Mouse (Mus musculus) left cerebral cortex, adult 9 months (tissue): ENCODE data around the gene Olfr317.
"Not testable (repeated sequence)": the region's sequence is repeated elsewhere in the genome, so short reads cannot be mapped to it uniquely, and the experiment has no call there.

ENCODE experiments used
- DNase-seq, 2 experiments: peaks; one replicate each; pipeline ENCODE4 v3.0.0; 2022; ENCODE audit warnings: low spot score in 2 of 2

Gene Olfr317

GRCm38 (mm10) chr11:58738792-58739262, at the start of gene Olfr317:
Gene Olfr317, minus strand, starts transcription at chr11:58739212.
- DNase-seq = no peak

GRCm38 (mm10) chr11:58788346-58788745, 49.3 kb upstream of the Olfr317 start:
- no peak for DNase-seq

GRCm38 (mm10) chr11:58787651-58788050, 48.6 kb upstream of the Olfr317 start:
- no peak for DNase-seq

GRCm38 (mm10) chr11:58784182-58784581, 45.2 kb upstream of the Olfr317 start:
- DNase-seq = no peak

- no peak for DNase-seq
These were observed 43.6 kb upstream of the Olfr317 start, which contains the start of gene Olfr314 for GRCm38 (mm10) chr11:58782480-58783089. Gene Olfr314, plus strand, starts transcription at chr11:58782952.

GRCm38 (mm10) chr11:58772888-58773287, 33.9 kb upstream of the Olfr317 start, which contains the start of gene Olfr315:
Gene Olfr315, plus strand, starts transcription at chr11:58773188.
- DNase-seq = no peak

- no peak for DNase-seq
These were observed 13.4 kb upstream of the Olfr317 start, which contains the start of gene Olfr316 for GRCm38 (mm10) chr11:58752434-58752833. Gene Olfr316, plus strand, starts transcription at chr11:58752734.

- DNase-seq = peak; percentile 32 to 72
These were observed 12.1 kb upstream of the Olfr317 start for GRCm38 (mm10) chr11:58751096-58751495.

- peak in 1 of 2 experiments; percentile 26 for DNase-seq
These were observed 5.6 kb downstream of the Olfr317 start for GRCm38 (mm10) chr11:58733372-58733771.

GRCm38 (mm10) chr11:58727896-58728650, 10.9 kb downstream of the Olfr317 start:
- DNase-seq = not testable (repeated sequence)

GRCm38 (mm10) chr11:58723914-58724313, 15.1 kb downstream of the Olfr317 start, which contains the start of gene Olfr318:
Gene Olfr318, minus strand, starts transcription at chr11:58724014.
- DNase-seq = no peak

GRCm38 (mm10) chr11:58719701-58720100, 19.3 kb downstream of the Olfr317 start:
- no peak for DNase-seq

- not testable (repeated sequence) for DNase-seq
These were observed 21.3 kb downstream of the Olfr317 start for GRCm38 (mm10) chr11:58717723-58718122.

- DNase-seq = no peak
These were observed 29.9 kb downstream of the Olfr317 start for GRCm38 (mm10) chr11:58709086-58709485.

- DNase-seq = no peak
These were observed 40.1 kb downstream of the Olfr317 start, which contains the start of gene Olfr319 for GRCm38 (mm10) chr11:58698862-58699261. Gene Olfr319, plus strand, starts transcription at chr11:58699162.
